Mouse (Mus musculus) neural tube, embryonic 15.5 days (tissue): ENCODE measurements at regions not wholly inside any gene's neighbourhood (a gene's known extent, or its start where the extent isn't known, plus 50 kb on each side); places are given as distances from the start of the nearest gene placed in this dataset.
"Not testable (repeated sequence)": the region's sequence is repeated elsewhere in the genome, so short reads cannot be mapped to it uniquely, and the experiment has no call there.

Source experiments
- ATAC-seq: fragments of 200-750 bp; cut with Nextera tagmentation; 2 replicates; pipeline ENCODE4 v1.8.0; 2017; ENCODE audit warnings: mild to moderate bottlenecking, moderate TSS enrichment, moderate library complexity; ENCODE audit not compliant: low FRiP score
- H3K27ac ChIP-seq: fragments of 300-500 bp; sonication (generic); replicated peaks from 2 replicates; pipeline ENCODE4 v1.5.1; 2015; ENCODE audit warnings: mild to moderate bottlenecking, inconsistent platforms
- H3K27me3 ChIP-seq: fragments of 300-500 bp; sonication (generic); replicated peaks from 2 replicates; pipeline ENCODE4 v1.6.1; 2015; ENCODE audit warnings: inconsistent platforms
- H3K36me3 ChIP-seq: fragments of 300-500 bp; sonication (generic); 2 replicates; pipeline ENCODE4 v1.6.1; 2015; ENCODE audit warnings: inconsistent platforms
- H3K4me1 ChIP-seq: fragments of 300-500 bp; sonication (generic); 2 replicates; pipeline ENCODE4 v1.6.1; 2015; ENCODE audit warnings: inconsistent platforms
- H3K4me2 ChIP-seq: fragments of 300-500 bp; sonication (generic); 2 replicates; pipeline ENCODE4 v1.6.1; 2015; ENCODE audit warnings: inconsistent platforms, mild to moderate bottlenecking, moderate library complexity
- H3K4me3 ChIP-seq: fragments of 300-500 bp; sonication (generic); replicated peaks from 2 replicates; pipeline ENCODE4 v1.5.1; 2015; ENCODE audit warnings: mild to moderate bottlenecking, inconsistent platforms
- H3K9ac ChIP-seq: fragments of 300-500 bp; sonication (generic); replicated peaks from 2 replicates; pipeline ENCODE4 v1.6.1; 2015; ENCODE audit warnings: mild to moderate bottlenecking, inconsistent platforms
- H3K9me3 ChIP-seq: fragments of 300-500 bp; sonication (generic); replicated peaks from 2 replicates; pipeline ENCODE4 v1.6.1; 2016; ENCODE audit warnings: inconsistent platforms
- WGBS: fragments of 180-500 bp; shearing (Covaris S2); methylation state at CpG from one replicate; pipeline ENCODE4 v1.1.7; 2015; ENCODE audit warnings: mixed read lengths; 5-methylcytosine and 5-hydroxymethylcytosine counted together

GRCm38 (mm10) chr14:18463230-18463873 lies 131.7 kb upstream of the Ube2e1 start:
- Histone ChIP-seq H3K27ac (no peak overlapping the region), H3K4me1 (no peaks in the 10 kb centered on the region), H3K4me3 (no peak overlapping the region), H3K27me3 (no peaks in the 10 kb centered on the region), H3K36me3 (no peaks in the 10 kb centered on the region), H3K4me2 (peak overlapping the region; percentile 7; the same call in 1 of the 2 replicates), H3K9me3 (no peaks in the 10 kb centered on the region), H3K9ac (no peak overlapping the region)
- ATAC-seq, result no peak
- 42% methylated on average over 14 of the region's 14 CpGs for WGBS

DNA sequence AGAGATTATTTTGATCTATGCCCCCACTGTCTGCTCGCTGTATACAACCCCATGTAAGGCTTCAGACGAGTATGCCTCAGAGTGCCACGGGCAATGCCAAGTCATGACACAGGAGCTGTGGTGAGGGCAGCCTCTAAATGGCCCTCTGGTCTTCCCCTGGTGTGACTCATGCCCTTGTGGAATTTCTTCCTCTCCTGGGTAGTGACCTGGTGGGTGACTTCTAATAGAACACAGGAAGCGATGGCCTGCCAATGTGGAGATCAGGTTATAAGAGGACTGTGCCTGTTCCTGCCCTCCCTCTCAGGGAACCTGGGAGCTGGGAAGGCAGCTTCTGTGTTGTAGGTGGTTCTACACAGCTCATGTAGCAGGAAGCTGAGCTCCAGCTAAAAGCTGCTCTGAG lies 130.7 kb upstream of the Ube2e1 start:
- Histone ChIP-seq H3K4me3 (no peak overlapping the region), H3K27me3 (no peaks in the 10 kb centered on the region), H3K27ac (no peak overlapping the region), H3K9ac (no peak overlapping the region), H3K4me2 (no peak overlapping the region), H3K36me3 (no peaks in the 10 kb centered on the region), H3K4me1 (no peaks in the 10 kb centered on the region), H3K9me3 (no peaks in the 10 kb centered on the region)
- 87% methylated on average over 4 of the region's 4 CpGs for WGBS
- no peak for ATAC-seq

DNA sequence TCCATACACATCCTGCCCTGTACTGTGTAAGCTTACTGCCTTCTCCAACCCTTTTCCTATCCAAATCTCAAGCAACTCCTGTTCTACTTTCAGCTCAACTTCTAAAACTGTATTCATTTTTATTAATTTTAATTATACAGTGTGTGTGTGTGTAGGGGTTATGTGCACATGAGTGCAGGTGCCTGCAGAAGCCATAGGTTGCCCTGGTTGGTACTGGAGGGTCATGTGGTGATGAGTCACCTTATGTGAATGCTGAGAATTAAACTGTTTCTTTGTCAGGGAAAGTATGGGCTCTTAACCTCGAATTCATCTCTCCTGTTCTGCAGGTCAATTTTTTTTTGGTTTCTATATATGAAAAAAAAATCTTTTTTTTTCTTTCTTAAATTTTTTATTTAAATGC lies 117.0 kb upstream of the Ube2e1 start:
- WGBS, result 67% methylated on average over 1 of the region's 1 CpGs
- Histone ChIP-seq H3K27me3 (no peaks in the 10 kb centered on the region), H3K27ac (no peak overlapping the region), H3K4me2 (no peak overlapping the region), H3K4me1 (no peaks in the 10 kb centered on the region), H3K4me3 (no peak overlapping the region), H3K36me3 (no peaks in the 10 kb centered on the region), H3K9ac (no peak overlapping the region), H3K9me3 (no peaks in the 10 kb centered on the region)
- no peak for ATAC-seq

GRCm38 (mm10) chr14:18444492-18444891 lies 112.8 kb upstream of the Ube2e1 start:
- H3K4me3 ChIP-seq, result no peak overlapping the region
- 88% methylated on average over 1 of the region's 1 CpGs for WGBS
- H3K36me3 ChIP-seq, result no peaks in the 10 kb centered on the region
- no peak overlapping the region for H3K27ac ChIP-seq
- H3K4me2 ChIP-seq, result no peak overlapping the region
- no peak overlapping the region for H3K9ac ChIP-seq
- H3K4me1 ChIP-seq, result no peaks in the 10 kb centered on the region
- no peak for ATAC-seq
- no peaks in the 10 kb centered on the region for H3K27me3 ChIP-seq
- no peaks in the 10 kb centered on the region for H3K9me3 ChIP-seq

DNA sequence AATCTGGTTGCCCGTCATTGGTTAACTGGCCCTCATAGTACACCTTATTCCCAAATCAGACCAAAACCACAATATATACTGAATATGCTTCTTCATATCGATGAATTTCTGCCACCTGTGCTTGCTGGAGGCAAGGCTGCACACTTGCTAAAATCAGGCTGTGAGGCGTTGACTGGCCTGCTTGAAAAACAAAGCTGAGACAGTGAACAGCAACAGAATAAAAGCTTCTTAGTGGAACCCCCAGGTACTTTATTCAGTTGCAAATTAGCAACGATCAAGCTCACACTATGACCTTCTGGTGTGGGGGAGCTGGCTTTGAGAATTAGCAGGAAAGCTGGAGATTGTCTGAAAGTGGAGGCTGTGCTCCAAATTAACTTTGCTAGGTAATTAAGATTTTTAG lies 97.3 kb upstream of the Ube2e1 start:
- H3K4me3 ChIP-seq, H3K9ac ChIP-seq, H3K36me3 ChIP-seq, H3K27ac ChIP-seq, H3K27me3 ChIP-seq, H3K9me3 ChIP-seq, H3K4me1 ChIP-seq, ATAC-seq, H3K4me2 ChIP-seq: not testable (repeated sequence)
- WGBS, result 32% methylated on average over 4 of the region's 4 CpGs

DNA sequence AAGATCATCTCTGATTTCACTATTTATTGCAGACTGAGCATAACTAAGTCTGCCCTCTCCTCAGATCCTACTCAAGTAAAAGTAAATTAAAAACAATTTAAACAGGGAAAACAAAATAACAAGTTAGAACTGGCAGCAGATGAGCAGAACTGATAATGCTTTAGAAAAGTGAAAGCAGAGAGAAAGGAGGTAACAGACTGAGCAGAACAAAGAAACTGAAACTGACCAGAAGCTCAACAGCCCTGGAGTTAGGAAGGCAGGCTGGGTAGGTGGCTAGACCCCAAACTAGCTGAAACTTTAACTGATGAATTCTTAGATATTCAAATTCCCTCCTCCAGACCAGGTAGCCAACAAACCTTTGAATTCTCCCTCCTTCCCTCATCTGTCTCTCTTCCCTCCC lies 94.2 kb upstream of the Ube2e1 start:
- H3K9ac ChIP-seq, result no peak overlapping the region
- no peaks in the 10 kb centered on the region for H3K36me3 ChIP-seq
- H3K4me2 ChIP-seq, result no peak overlapping the region
- H3K9me3 ChIP-seq, result no peaks in the 10 kb centered on the region
- no peaks in the 10 kb centered on the region for H3K4me1 ChIP-seq
- H3K4me3 ChIP-seq, result no peak overlapping the region
- no peak for ATAC-seq
- H3K27ac ChIP-seq, result no peak overlapping the region
- no peaks in the 10 kb centered on the region for H3K27me3 ChIP-seq

- 3% methylated on average over 2 of the region's 2 CpGs for WGBS
- H3K9me3 ChIP-seq, result no peaks in the 10 kb centered on the region
- no peak overlapping the region for H3K27ac ChIP-seq
- no peak overlapping the region for H3K4me2 ChIP-seq
- no peaks in the 10 kb centered on the region for H3K36me3 ChIP-seq
- H3K9ac ChIP-seq, result no peak overlapping the region
- no peak for ATAC-seq
- no peak overlapping the region for H3K4me3 ChIP-seq
- H3K27me3 ChIP-seq, result no peaks in the 10 kb centered on the region
- H3K4me1 ChIP-seq, result no peaks in the 10 kb centered on the region
Observed at GRCm38 (mm10) chr14:18416839-18417238, 85.2 kb upstream of the Ube2e1 start.

- no peak for ATAC-seq
- 77% methylated on average over 4 of the region's 4 CpGs for WGBS
Observed at GRCm38 (mm10) chr14:18416319-18416718, 84.7 kb upstream of the Ube2e1 start.

GRCm38 (mm10) chr14:18398953-18399352 lies 67.3 kb upstream of the Ube2e1 start:
- no peak for ATAC-seq
- Histone ChIP-seq H3K9me3 (no peaks in the 10 kb centered on the region; the same call in 1 of the 2 replicates), H3K36me3 (no peaks in the 10 kb centered on the region), H3K27ac (no peak overlapping the region), H3K4me2 (no peak overlapping the region), H3K27me3 (no peaks in the 10 kb centered on the region), H3K4me1 (0 out of 2 replicates have a peak, but pooled peaks cover 3% of the 10 kb centered on the region), H3K4me3 (no peak overlapping the region), H3K9ac (no peak overlapping the region)
- 88% methylated on average over 4 of the region's 4 CpGs for WGBS

More at GRCm38 (mm10) chr14:18416319-18416718, 84.7 kb upstream of the Ube2e1 start:
- Histone ChIP-seq H3K9me3 (no peaks in the 10 kb centered on the region), H3K4me2 (no peak overlapping the region), H3K4me3 (no peak overlapping the region), H3K9ac (no peak overlapping the region), H3K27me3 (no peaks in the 10 kb centered on the region), H3K36me3 (no peaks in the 10 kb centered on the region), H3K27ac (no peak overlapping the region), H3K4me1 (no peaks in the 10 kb centered on the region)

DNA sequence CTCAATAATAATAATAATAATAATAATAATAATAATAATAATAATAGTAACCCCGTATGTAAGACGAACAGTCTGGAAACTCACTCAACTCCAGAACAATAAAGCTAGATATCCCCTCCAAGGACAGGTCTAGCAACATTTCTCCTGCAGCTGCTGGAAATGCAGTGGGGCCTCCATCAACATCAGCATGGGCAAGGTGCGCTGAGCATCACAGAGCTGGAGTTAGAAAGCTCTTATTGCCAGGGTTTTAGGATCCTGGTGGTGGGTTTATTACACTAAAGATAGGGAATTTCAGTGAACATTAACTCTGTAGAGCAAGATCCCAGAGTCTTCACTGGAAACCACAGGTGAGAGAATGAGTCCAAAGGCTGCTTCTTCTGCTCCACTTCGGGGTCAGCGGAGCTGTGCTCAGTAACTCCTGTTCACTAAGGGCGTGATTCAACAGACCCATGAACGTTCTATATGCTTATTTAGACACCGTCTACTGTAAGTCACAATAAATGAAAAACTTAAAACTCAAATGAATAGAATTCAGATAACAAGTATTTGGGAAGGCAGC lies 64.6 kb upstream of the Ube2e1 start:
- Histone ChIP-seq H3K9me3 (no peaks in the 10 kb centered on the region), H3K36me3 (no peaks in the 10 kb centered on the region), H3K9ac (no peak overlapping the region), H3K27ac (no peak overlapping the region), H3K27me3 (no peaks in the 10 kb centered on the region), H3K4me1 (0 out of 2 replicates have a peak, but pooled peaks cover 3% of the 10 kb centered on the region), H3K4me2 (no peak overlapping the region), H3K4me3 (no peak overlapping the region)
- no peak for ATAC-seq
- 92% methylated on average over 8 of the region's 8 CpGs for WGBS

DNA sequence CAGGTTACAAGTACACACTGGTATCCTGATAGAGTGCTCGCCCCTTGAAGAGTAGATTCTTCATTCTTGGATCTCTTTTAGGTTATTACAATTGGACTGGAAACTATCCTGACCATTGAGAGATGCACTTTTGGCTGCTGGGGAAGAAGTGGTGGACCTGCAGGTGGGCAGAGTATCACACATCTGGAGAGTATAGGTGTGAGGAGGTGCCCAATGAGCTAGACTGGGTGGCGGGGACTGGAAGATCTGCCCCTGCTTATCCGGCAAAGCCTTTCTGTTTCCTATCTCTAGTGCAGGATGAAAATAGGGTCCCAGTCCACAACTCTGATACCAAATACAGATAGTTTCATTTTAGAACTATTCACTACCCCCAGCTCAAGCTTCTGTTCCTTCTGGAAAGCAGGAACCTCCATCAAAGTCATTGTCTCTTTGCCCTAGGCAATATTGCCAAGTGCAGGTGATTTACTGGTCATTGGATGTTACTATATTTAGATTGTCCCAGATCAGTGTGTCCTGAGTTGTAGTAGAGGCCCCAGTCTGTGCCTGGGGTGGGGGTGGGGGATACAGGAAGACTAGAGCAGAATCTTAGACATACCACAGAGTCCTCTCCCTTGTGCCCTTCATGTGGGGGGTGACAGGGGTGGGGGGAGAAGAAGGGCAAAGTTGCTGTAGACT lies 62.5 kb upstream of the Ube2e1 start:
- Histone ChIP-seq H3K9me3 (no peaks in the 10 kb centered on the region), H3K9ac (no peak overlapping the region), H3K27me3 (no peaks in the 10 kb centered on the region), H3K27ac (no peak overlapping the region), H3K36me3 (no peaks in the 10 kb centered on the region), H3K4me2 (no peak overlapping the region), H3K4me3 (no peak overlapping the region), H3K4me1 (0 out of 2 replicates have a peak, but pooled peaks cover 3% of the 10 kb centered on the region)
- 94% methylated on average over 3 of the region's 3 CpGs for WGBS
- ATAC-seq, result no peak

DNA sequence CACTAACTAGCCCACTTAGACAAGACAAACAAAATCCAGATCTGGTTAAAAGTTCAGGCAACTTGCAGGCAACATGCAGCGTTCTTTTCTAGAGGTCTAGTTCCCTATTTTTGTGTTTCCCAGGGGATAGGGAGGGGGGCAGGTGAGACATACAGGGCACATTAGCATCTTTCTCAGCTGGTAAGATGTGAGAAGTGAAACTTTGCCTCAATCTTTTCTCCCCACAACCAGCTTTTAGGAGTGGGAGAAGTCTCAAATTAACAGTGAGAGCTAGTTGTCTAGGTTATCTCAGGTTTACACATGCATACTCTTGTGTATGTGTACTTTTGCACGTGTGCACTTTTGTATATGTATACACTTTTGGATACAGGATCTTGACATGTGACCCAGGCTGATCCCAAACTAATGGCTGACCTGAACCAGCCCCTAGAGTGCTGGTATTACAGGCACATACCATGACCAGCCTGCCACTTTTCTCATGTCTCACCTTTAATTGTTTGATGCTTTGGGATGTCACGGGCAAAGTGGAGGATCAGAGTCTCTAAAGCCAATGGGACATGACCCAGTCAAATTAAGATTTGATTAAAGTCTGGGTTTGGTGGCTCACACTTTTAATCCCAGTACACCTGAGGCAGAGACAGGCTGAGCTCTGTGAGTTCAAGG lies 60.3 kb upstream of the Ube2e1 start:
- H3K27me3 ChIP-seq, result no peaks in the 10 kb centered on the region
- 88% methylated on average over 3 of the region's 3 CpGs for WGBS
- H3K36me3 ChIP-seq, result no peaks in the 10 kb centered on the region
- H3K4me1 ChIP-seq, result 0 out of 2 replicates have a peak, but pooled peaks cover 3% of the 10 kb centered on the region
- H3K27ac ChIP-seq, result no peak overlapping the region
- ATAC-seq, result no peak
- no peaks in the 10 kb centered on the region for H3K9me3 ChIP-seq
- H3K4me2 ChIP-seq, result no peak overlapping the region
- no peak overlapping the region for H3K9ac ChIP-seq
- H3K4me3 ChIP-seq, result no peak overlapping the region
